Comparison of ENCODE assay signal across 9 mouse cellular contexts in the genomic region with DNA sequence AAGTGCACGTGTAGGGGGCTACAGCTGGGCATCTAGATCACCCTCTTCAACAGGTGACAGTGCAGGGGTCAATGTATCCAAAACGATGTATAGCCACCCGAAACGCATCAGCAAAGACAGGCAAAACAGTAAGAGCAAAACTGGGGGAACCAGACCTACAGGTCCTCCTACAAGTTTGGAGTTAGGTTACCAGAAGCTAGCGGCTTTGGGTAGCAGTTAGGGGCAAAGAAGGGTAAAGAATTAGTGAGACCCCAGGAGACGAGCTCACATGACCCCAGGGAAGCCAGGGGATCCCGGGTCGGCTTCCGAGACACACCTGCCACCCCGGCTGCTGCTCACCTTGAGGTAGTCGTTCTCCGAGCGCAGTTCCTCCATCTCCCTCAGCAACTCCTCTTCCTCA. TPM values are rescaled to one million over a fixed set of nuclear protein-coding genes. Genes with fewer than 3 reads are reported as not detected.
DNase-seq lines count a peak whose midpoint lies in the region; ATAC-seq and TF ChIP-seq lines count a peak whose summit lies in the region.
"Had no signal": no experiment of that assay in that cellular context is flagged by ENCODE, and none has a peak within 500 bp of the region (broad histone marks: within the 10 kb centered on the region; RNA-seq: fewer than 3 reads in every experiment).

No protein-coding gene starts in this region.

- 6% methylated on average over 13 of the region's 13 CpGs for WGBS in heart, embryonic 12.5 days
- under 1% methylated on average over 13 of the region's 13 CpGs for WGBS in forebrain, embryonic 14.5 days
- WGBS in liver, embryonic 14.5 days (ENCODE audit: insufficient replicate concordance), result 6% methylated on average over 13 of the region's 13 CpGs

- no peak for ATAC-seq in heart, embryonic 12.5 days (ENCODE audit: insufficient number of reproducible peaks, low FRiP score)
- no peak for ATAC-seq in forebrain, embryonic 14.5 days
- ATAC-seq in liver, embryonic 14.5 days (ENCODE audit: insufficient read depth), result no peak
- no peak for ATAC-seq in CD4-positive, CD25-positive, alpha-beta regulatory T cell, adult 4 months
- ATAC-seq: inflammation-experienced regulatory T-cells, adult 6 months had no signal

- H3K4me1 ChIP-seq in heart, embryonic 12.5 days (replicated peaks), result peaks cover 21% of the 10 kb centered on the region
- H3K4me1 ChIP-seq in forebrain, embryonic 14.5 days (ENCODE audit: control insufficient read depth, insufficient read depth, low read length), result peaks cover 40% of the 10 kb centered on the region
- no peaks in the 10 kb centered on the region for H3K4me1 ChIP-seq in liver, embryonic 14.5 days (replicated peaks; ENCODE audit: control insufficient read depth in 2 of 2, insufficient read depth in 2 of 2, low read length in 1 of 2)

- no peaks in the 10 kb centered on the region for H3K36me3 ChIP-seq in heart, embryonic 12.5 days
- no peaks in the 10 kb centered on the region for H3K36me3 ChIP-seq in C2C12 (ENCODE audit: control insufficient read depth, insufficient read depth)
- H3K36me3 ChIP-seq in forebrain, embryonic 14.5 days (ENCODE audit: control insufficient read depth, insufficient read depth, low read length), result no peaks in the 10 kb centered on the region
- H3K36me3 ChIP-seq in liver, embryonic 14.5 days (replicated peaks; ENCODE audit: control insufficient read depth, insufficient read depth, low read depth), result no peaks in the 10 kb centered on the region

- H3K27ac ChIP-seq in heart, embryonic 12.5 days (ENCODE audit: poor library complexity, severe bottlenecking), result no peak overlapping the region
- peak overlapping the region; percentile 90 for H3K27ac ChIP-seq in forebrain, embryonic 14.5 days (ENCODE audit: low read depth, low read length)
- H3K27ac ChIP-seq in liver, embryonic 14.5 days, result no peak overlapping the region

- peak overlapping the region; percentile 70 for H3K4me3 ChIP-seq in heart, embryonic 12.5 days
- peak overlapping the region; percentile 55 for H3K4me3 ChIP-seq in C2C12 (ENCODE audit: insufficient read depth, poor library complexity, severe bottlenecking)
- peak overlapping the region; percentile 90 for H3K4me3 ChIP-seq in forebrain, embryonic 14.5 days (ENCODE audit: low read depth, low read length)
- H3K4me3 ChIP-seq in liver, embryonic 14.5 days (ENCODE audit: insufficient read depth in 1 of 2, low read depth in 2 of 2, low read length in 2 of 2), result peak overlapping the region in 1 of 2 experiments; percentile 52; a peak in 2 of 4 replicates

- peaks cover 58% of the 10 kb centered on the region for H3K79me2 ChIP-seq in C2C12 (ENCODE audit: control insufficient read depth, insufficient read depth)

- peak overlapping the region; percentile 79; the same call in 1 of the 2 replicates for H3K9ac ChIP-seq in heart, embryonic 12.5 days
- peak overlapping the region; percentile 97 for H3K9ac ChIP-seq in forebrain, embryonic 14.5 days (ENCODE audit: low read length)
- H3K9ac ChIP-seq in liver, embryonic 14.5 days (replicated peaks), result no peak overlapping the region

- H3K4me2 ChIP-seq in heart, embryonic 12.5 days, result peak overlapping the region; percentile 95
- H3K4me2 ChIP-seq in forebrain, embryonic 14.5 days (ENCODE audit: low read length), result peak overlapping the region; percentile 66
- peak overlapping the region; percentile 66 for H3K4me2 ChIP-seq in liver, embryonic 14.5 days (ENCODE audit: low read depth)

- DNase-seq in heart, postnatal 10 days, result no peak
- DNase-seq in forebrain, embryonic 14.5 days (ENCODE audit: low spot score), result no peak
- DNase-seq in liver, embryonic 14.5 days (ENCODE audit: low read depth in 3 of 3, low spot score in 3 of 3), result no peak
- DNase-seq in thymus, postnatal 36 days, result no peak
- DNase-seq in right cerebral cortex, postnatal 10 days (ENCODE audit: low spot score in 2 of 2), result no peak

- H3K79me3 ChIP-seq in C2C12 (ENCODE audit: low read depth), result peaks cover 18% of the 10 kb centered on the region

- peak overlapping the region; percentile 61 for H3ac ChIP-seq in C2C12 (ENCODE audit: control insufficient read depth, insufficient read length, low read depth)

- H3K9me3 ChIP-seq in heart, embryonic 12.5 days (replicated peaks), result no peaks in the 10 kb centered on the region
- no peaks in the 10 kb centered on the region for H3K9me3 ChIP-seq in forebrain, embryonic 14.5 days (replicated peaks; ENCODE audit: control insufficient read depth, low read length)
- H3K9me3 ChIP-seq in liver, embryonic 14.5 days (ENCODE audit: control insufficient read depth, low read length), result no peaks in the 10 kb centered on the region

- no peak for TF ChIP-seq EP300 in liver, embryonic 14.5 days (IDR thresholded peaks at IDR 0.05; ENCODE audit: low read depth)

- TF ChIP-seq CTCF in C2C12 (IDR thresholded peaks at IDR 0.05; ENCODE audit: control insufficient read depth, insufficient read depth, insufficient read length), result no peak
- TF ChIP-seq CTCF in liver, embryonic 14.5 days (IDR thresholded peaks at IDR 0.05; ENCODE audit: low read depth), result no peak

- H3K27me3 ChIP-seq in heart, embryonic 12.5 days (replicated peaks), result peaks cover 45% of the 10 kb centered on the region
- H3K27me3 ChIP-seq in C2C12 (ENCODE audit: control insufficient read depth, insufficient read depth, insufficient read length), result no peaks in the 10 kb centered on the region
- 0 out of 2 replicates have a peak, but pooled peaks cover 3% of the 10 kb centered on the region for H3K27me3 ChIP-seq in forebrain, embryonic 14.5 days (replicated peaks; ENCODE audit: control insufficient read depth, insufficient read depth, low read length)
- H3K27me3 ChIP-seq in liver, embryonic 14.5 days (ENCODE audit: control insufficient read depth, insufficient read depth, low read length), result peaks cover 62% of the 10 kb centered on the region

- intact Hi-C loops in heart, postnatal 10 days (cut with DNase I), result loop anchor here (5.0 kb wide), 1 partner anchor 96 kb away; no protein-coding TSS in a partner anchor

TF ChIP-seq in C2C12, 6 proteins besides CTCF, POLR2A, EP300 and RAD21:
- TF ChIP-seq MYOG (IDR thresholded peaks at IDR 0.05; ENCODE audit: control insufficient read depth, extremely low read depth, insufficient read length), result no peak
- no peak for TF ChIP-seq MAX (IDR thresholded peaks at IDR 0.05)

RNA-seq across cellular contexts. Expression of a gene that starts 1.6 kb away (rescaled TPM):
- 1.4 and 1.7 TPM in 2 replicates for polyA plus RNA-seq in heart, embryonic 12.5 days (2016; fragmentation: Nextera tagmentation; extraction: Ambion mirVana)
- 1 to 10 TPM; 4.1 to 4.7 TPM for total RNA-seq in heart, postnatal 10 days (2021)
- polyA plus RNA-seq in C2C12 (2012; fragmentation: generic; extraction: Trizol), result 15.1 TPM
- 17.5 and 24.5 TPM in 2 replicates for polyA plus RNA-seq in forebrain, embryonic 14.5 days (2014; fragmentation: Nextera tagmentation; extraction: Ambion mirVana)
- polyA plus RNA-seq in liver, embryonic 14.5 days (2012; rRNA removed), result 0.08 and 0.17 TPM in 2 replicates
- 0.06 TPM in 1 of 2 replicates, not detected in the other for polyA plus RNA-seq in liver, embryonic 14.5 days (2014; fragmentation: Nextera tagmentation; extraction: Ambion mirVana)
- under 1 TPM in 1 of 2 experiments, not detected in 1; 0.28 TPM for polyA plus RNA-seq in CD4-positive, CD25-positive, alpha-beta regulatory T cell, adult 4 months (2017; shearing (Covaris generic))
